Mouse (Mus musculus) duodenum, adult 2 months (tissue): ENCODE data around the gene Traf6. TPM values are rescaled to one million over a fixed set of nuclear protein-coding genes. Genes with fewer than 3 reads are reported as not detected.

Experiments used
- polyA plus RNA-seq: library from polyadenylated mRNA; depleted of rRNA; stranded (reverse); fragments of >200 nt; gene quantifications from 2 replicates; pipeline ENCODE4 v1.2.3, GENCODE M21; 2012; ENCODE audit warnings: low replicate concordance; rRNA removed

Gene Traf6
- polyA plus RNA-seq, result 2.4 and 2.8 TPM in 2 replicates

GRCm38 (mm10) chr2:101678236-101679021 is at the start of gene Traf6:
Gene Traf6 (plus strand): TSS chr2:101678429.

GRCm38 (mm10) chr2:101649114-101649671 is 29.0 kb upstream of the Traf6 start, which contains the start of the genes Rag1 and B230118H07Rik:
Gene Rag1 (minus strand): TSS chr2:101649501.
Gene B230118H07Rik (minus strand): TSS chr2:101649532.

Other genes starting within 250 kb of the Traf6 start
- not detected in 2 replicates for gene Rag2, start 53.7 kb upstream of the Traf6 start, polyA plus RNA-seq
- gene Rag1, start 28.9 kb upstream of the Traf6 start, polyA plus RNA-seq, result not detected in 2 replicates
- gene B230118H07Rik, start 28.9 kb upstream of the Traf6 start, polyA plus RNA-seq, result 0.09 TPM in 1 of 2 replicates, not detected in the other
- gene Prr5l, start 204.6 kb downstream of the Traf6 start, polyA plus RNA-seq, result 1.9 and 3.4 TPM in 2 replicates
- gene Commd9, start 207.8 kb downstream of the Traf6 start, polyA plus RNA-seq, result 26.3 and 35.2 TPM in 2 replicates